Mouse (Mus musculus) urinary bladder, postnatal 0 days (tissue): Measurements from ENCODE around the gene Olfr937. TPM values are rescaled to one million over a fixed set of nuclear protein-coding genes. Genes with fewer than 3 reads are reported as not detected.

Experiments
- microRNA-seq: library from miRNA; unstranded; fragments of <30 nt; microRNA quantifications from one replicate; pipeline ENCODE4, GENCODE M21; 2016
- polyA plus RNA-seq: library from polyadenylated mRNA; unstranded; fragments of >200 nt; fragmentation: Nextera tagmentation; extraction: Ambion mirVana; gene quantifications from 2 replicates; pipeline ENCODE4 v1.2.1, GENCODE M21; 2015

The Olfr937 gene
- polyA plus RNA-seq: not detected in 2 replicates

GRCm38 (mm10) chr9:39064851-39065250 lies at the start of gene Olfr937:
Gene Olfr937 (minus strand): TSS chr9:39064951.

GRCm38 (mm10) chr9:39078787-39079186 lies 14.0 kb upstream of the Olfr937 start, which contains the start of gene Olfr938:
Gene Olfr938 (minus strand): TSS chr9:39078887.

GRCm38 (mm10) chr9:39023277-39023676 lies 41.5 kb downstream of the Olfr937 start, which contains the start of gene Olfr146:
Gene Olfr146 (minus strand): TSS chr9:39023377.

Small RNA genes within 50 kb of the gene (microRNA-seq; reads per million reads assigned to microRNA genes)
- not detected for gene Gm25032
- not detected for gene Gm25529

Other genes starting within 250 kb of the Olfr937 start
- not detected in 2 replicates for gene Olfr923, start 238.4 kb downstream of the Olfr937 start, polyA plus RNA-seq
- not detected in 2 replicates for gene Olfr924, start 220.5 kb downstream of the Olfr937 start, polyA plus RNA-seq
- not detected in 2 replicates for gene Olfr26, start 209.9 kb downstream of the Olfr937 start, polyA plus RNA-seq
- not detected in 2 replicates for gene Olfr926, start 187.8 kb downstream of the Olfr937 start, polyA plus RNA-seq
- gene Olfr930, start 135.1 kb downstream of the Olfr937 start, polyA plus RNA-seq: not detected in 2 replicates
- not detected in 2 replicates for gene Olfr933, start 92.6 kb downstream of the Olfr937 start, polyA plus RNA-seq
- not detected in 2 replicates for gene Olfr934, start 76.6 kb downstream of the Olfr937 start, polyA plus RNA-seq
- not detected in 2 replicates for gene Olfr935, start 65.3 kb downstream of the Olfr937 start, polyA plus RNA-seq
- not detected in 2 replicates for gene Olfr146, start 41.6 kb downstream of the Olfr937 start, polyA plus RNA-seq
- not detected in 2 replicates for gene Olfr938, start 13.9 kb upstream of the Olfr937 start, polyA plus RNA-seq
- gene Olfr27, start 63.2 kb upstream of the Olfr937 start, polyA plus RNA-seq: not detected in 2 replicates
- gene Olfr943, start 101.4 kb upstream of the Olfr937 start, polyA plus RNA-seq: not detected in 2 replicates
- gene Olfr944, start 137.0 kb upstream of the Olfr937 start, polyA plus RNA-seq: not detected in 2 replicates
- gene Olfr1537, start 185.0 kb upstream of the Olfr937 start, polyA plus RNA-seq: not detected in 2 replicates
- not detected in 2 replicates for gene Olfr945, start 211.9 kb upstream of the Olfr937 start, polyA plus RNA-seq